Mouse (Mus musculus) intestine, embryonic 14.5 days (tissue): ENCODE data around the gene Cers4. TPM values are rescaled to one million over a fixed set of nuclear protein-coding genes. Genes with fewer than 3 reads are reported as not detected.
A peak's percentile ranks its signal among the peaks of the same experiment; 100 is the strongest.

ENCODE experiments used
- ATAC-seq: fragments of 200-750 bp; cut with Nextera tagmentation; replicated peaks from 2 replicates; pipeline ENCODE4 v1.8.0; 2017; ENCODE audit warnings: low read depth, moderate number of reproducible peaks, moderate TSS enrichment, moderate library complexity; ENCODE audit not compliant: low FRiP score, low TSS enrichment
- DNase-seq: peaks from one replicate; pipeline ENCODE4 v3.0.0-alpha.2; 2018; ENCODE audit warnings: low spot score
- H3K27ac ChIP-seq: fragments of 300-500 bp; sonication (generic); 2 replicates; pipeline ENCODE4 v1.5.1; 2014; ENCODE audit warnings: low read depth, mild to moderate bottlenecking, control low read depth
- H3K27me3 ChIP-seq: fragments of 300-500 bp; sonication (generic); replicated peaks from 2 replicates; pipeline ENCODE4 v1.6.1; 2014; ENCODE audit warnings: low read length, control low read depth; ENCODE audit not compliant: control insufficient read depth, insufficient read depth
- H3K36me3 ChIP-seq: fragments of 300-500 bp; sonication (generic); 2 replicates; pipeline ENCODE4 v1.6.1; 2014; ENCODE audit warnings: low read length, control low read depth; ENCODE audit not compliant: control insufficient read depth, insufficient read depth
- H3K4me1 ChIP-seq: fragments of 300-500 bp; sonication (generic); replicated peaks from 2 replicates; pipeline ENCODE4 v1.6.1; 2014; ENCODE audit warnings: low read length, control low read depth, mixed read lengths; ENCODE audit not compliant: control insufficient read depth, insufficient read depth
- H3K4me2 ChIP-seq: fragments of 300-500 bp; sonication (generic); 2 replicates; pipeline ENCODE4 v1.6.1; 2014; ENCODE audit warnings: low read length
- H3K4me3 ChIP-seq: fragments of 300-500 bp; sonication (generic); 2 replicates; pipeline ENCODE4 v1.5.1; 2014; ENCODE audit warnings: low read depth, low read length, control low read depth, mixed read lengths
- H3K9ac ChIP-seq: fragments of 300-500 bp; sonication (generic); 2 replicates; pipeline ENCODE4 v1.6.1; 2014; ENCODE audit warnings: mild to moderate bottlenecking, low read length
- H3K9me3 ChIP-seq: fragments of 300-500 bp; sonication (generic); 2 replicates; pipeline ENCODE4 v1.6.1; 2016; ENCODE audit warnings: low read length, control low read depth; ENCODE audit not compliant: control insufficient read depth
- WGBS: fragments of 180-500 bp; shearing (Covaris S2); extraction: QIAGEN DNeasy Blood & Tissue Kit; methylation state at CpG from one replicate; pipeline ENCODE4 v1.1.7; 2014; 5-methylcytosine and 5-hydroxymethylcytosine counted together
- polyA plus RNA-seq: library from polyadenylated mRNA; unstranded; fragments of >200 nt; fragmentation: Nextera tagmentation; extraction: Ambion mirVana; gene quantifications from 2 replicates; pipeline ENCODE4 v1.2.1, GENCODE M21; 2014

Gene Cers4
- polyA plus RNA-seq, 1 experiment from 2014 or later, result 25.0 TPM

- Histone ChIP-seq H3K4me1 (peaks cover 16% of the 10 kb centered on the region), H3K9ac (no peak overlapping the region), H3K36me3 (peaks cover 35% of the 10 kb centered on the region), H3K4me3 (no peak overlapping the region), H3K9me3 (no peaks in the 10 kb centered on the region), H3K27ac (no peak overlapping the region), H3K4me2 (no peak overlapping the region), H3K27me3 (no peaks in the 10 kb centered on the region)
- peak; percentile 32; the same call in 1 of the 2 replicates for ATAC-seq
- WGBS, result 75% methylated on average over 2 of the region's 2 CpGs
- peak; percentile 64 for DNase-seq
Measured at GRCm38 (mm10) chr8:4516162-4516561, 23.3 kb downstream of the Cers4 start.

GRCm38 (mm10) chr8:4521472-4521871 lies 28.6 kb downstream of the Cers4 start:
- Histone ChIP-seq H3K36me3 (peaks cover 38% of the 10 kb centered on the region), H3K4me3 (no peak overlapping the region), H3K9ac (no peak overlapping the region), H3K4me1 (no peaks in the 10 kb centered on the region), H3K4me2 (no peak overlapping the region), H3K27ac (no peak overlapping the region), H3K9me3 (no peaks in the 10 kb centered on the region), H3K27me3 (no peaks in the 10 kb centered on the region)
- 81% methylated on average over 4 of the region's 4 CpGs for WGBS
- DNase-seq, result no peak
- ATAC-seq, result no peak

- Histone ChIP-seq H3K9ac (no peak overlapping the region), H3K4me2 (no peak overlapping the region), H3K27ac (no peak overlapping the region), H3K9me3 (no peaks in the 10 kb centered on the region), H3K27me3 (no peaks in the 10 kb centered on the region), H3K36me3 (peaks cover 21% of the 10 kb centered on the region), H3K4me1 (no peaks in the 10 kb centered on the region), H3K4me3 (no peak overlapping the region)
- 89% methylated on average over 10 of the region's 10 CpGs for WGBS
- DNase-seq (no peak), ATAC-seq (no peak)
Measured at GRCm38 (mm10) chr8:4523525-4523924, 30.7 kb downstream of the Cers4 start.

Other genes with a start within 250 kb of the Cers4 start
- 3.3 and 4.0 TPM in 2 replicates for gene Tgfbr3l, start 244.8 kb upstream of the Cers4 start, polyA plus RNA-seq
- gene Snapc2, start 239.9 kb upstream of the Cers4 start, polyA plus RNA-seq, result 52.7 and 57.1 TPM in 2 replicates
- gene Ctxn1, start 233.8 kb upstream of the Cers4 start, polyA plus RNA-seq, result 78.8 and 79.2 TPM in 2 replicates
- 89.8 and 92.7 TPM in 2 replicates for gene Timm44, start 217.1 kb upstream of the Cers4 start, polyA plus RNA-seq
- gene Ccl25, start 167.8 kb upstream of the Cers4 start, polyA plus RNA-seq, result 20.1 and 24.9 TPM in 2 replicates
- 240 and 245 TPM in 2 replicates for gene Elavl1, start 167.6 kb upstream of the Cers4 start, polyA plus RNA-seq
- 13.6 and 14.8 TPM in 2 replicates for gene Zfp958, start 120.1 kb downstream of the Cers4 start, polyA plus RNA-seq